8 mouse cellular contexts compared by ENCODE assay signal in genomic region chr2:18205118-18205517, GRCm38 (mm10).
DNase-seq lines count a peak whose midpoint lies in the region; ATAC-seq and TF ChIP-seq lines count a peak whose summit lies in the region.

No protein-coding gene starts in this region.

- peaks cover 31% of the 10 kb centered on the region for H3K36me3 ChIP-seq in forebrain, postnatal 0 days (ENCODE audit: insufficient read depth)
- peaks cover 12% of the 10 kb centered on the region for H3K36me3 ChIP-seq in kidney, adult 2 months (ENCODE audit: control insufficient read depth, insufficient read depth, low read length)

- H3K9me3 ChIP-seq in forebrain, postnatal 0 days (ENCODE audit: low read length), result no peaks in the 10 kb centered on the region

- no peak overlapping the region for H3K9ac ChIP-seq in forebrain, postnatal 0 days

- no peak overlapping the region for H3K4me2 ChIP-seq in forebrain, postnatal 0 days (ENCODE audit: low read depth)

- H3K4me1 ChIP-seq in forebrain, postnatal 0 days (ENCODE audit: insufficient read depth), result no peaks in the 10 kb centered on the region
- H3K4me1 ChIP-seq in kidney, adult 2 months (ENCODE audit: control insufficient read depth, insufficient read depth, low read length), result no peaks in the 10 kb centered on the region

- no peak; the same call in 1 of the 2 replicates for ATAC-seq in forebrain, postnatal 0 days

- H3K27ac ChIP-seq in forebrain, postnatal 0 days (ENCODE audit: low read depth, low read length), result no peak overlapping the region
- no peak overlapping the region for H3K27ac ChIP-seq in kidney, adult 2 months (ENCODE audit: insufficient read depth, low read depth, low read length)

- TF ChIP-seq CTCF in forebrain, postnatal 0 days (IDR thresholded peaks at IDR 0.05; ENCODE audit: low read depth), result peak; percentile 64
- peak; percentile 73 for TF ChIP-seq CTCF in kidney, adult 2 months (conservative IDR thresholded peaks at IDR 0.05; ENCODE audit: insufficient read depth, insufficient read length, low read depth, low read length)

- TF ChIP-seq POLR2A in kidney, adult 2 months (IDR thresholded peaks at IDR 0.05; ENCODE audit: low read depth, low read length), result no peak

- 70% methylated on average over 3 of the region's 3 CpGs for WGBS in forebrain, postnatal 0 days
- 80% methylated on average over 3 of the region's 3 CpGs for WGBS in kidney, adult 2 months

- no peak overlapping the region for H3K4me3 ChIP-seq in forebrain, postnatal 0 days (ENCODE audit: low read depth, low read length)
- H3K4me3 ChIP-seq in kidney, adult 2 months (ENCODE audit: insufficient read depth, low read depth, low read length), result no peak overlapping the region

- DNase-seq in cerebellum, adult 9-10 months, result peak; percentile 48
- no peak for DNase-seq in cerebellum, adult 8-10 months
- peak; percentile 81 for DNase-seq in 416B (ENCODE audit: low read depth)
- peak; percentile 33 for DNase-seq in adrenal gland, adult 8-10 months
- DNase-seq in forebrain, postnatal 0 days, result peak; percentile 35
- peak; percentile 69 for DNase-seq in kidney, adult 2 months
- DNase-seq in lung, postnatal 10 days, result peak; percentile 76
- DNase-seq in spleen, postnatal 10 days (ENCODE audit: low spot score in 2 of 2), result peak; percentile 43 to 72

- H3K27me3 ChIP-seq in forebrain, postnatal 0 days (ENCODE audit: insufficient read depth, low read length), result no peaks in the 10 kb centered on the region
- no peaks in the 10 kb centered on the region for H3K27me3 ChIP-seq in kidney, adult 2 months (replicated peaks; ENCODE audit: control insufficient read depth, insufficient read depth, low read length)
